Mouse (Mus musculus) embryonic facial prominence, embryonic 10.5 days (tissue): Measurements from ENCODE around the gene Plpp6. TPM values are rescaled to one million over a fixed set of nuclear protein-coding genes. Genes with fewer than 3 reads are reported as not detected.
"Not testable (repeated sequence)": the region's sequence is repeated elsewhere in the genome, so short reads cannot be mapped to it uniquely, and the experiment has no call there.

Experiments
- DNase-seq: peaks from one replicate; pipeline ENCODE4 v3.0.0-alpha.2; 2017; ENCODE audit warnings: low spot score
- H3K27ac ChIP-seq: fragments of 300-500 bp; sonication (generic); replicated peaks from 2 replicates; pipeline ENCODE4 v1.5.1; 2016; ENCODE audit warnings: mild to moderate bottlenecking
- H3K27me3 ChIP-seq: fragments of 300-500 bp; sonication (generic); replicated peaks from 2 replicates; pipeline ENCODE4 v1.6.1; 2016; ENCODE audit warnings: low read depth, mild to moderate bottlenecking; ENCODE audit not compliant: poor library complexity, severe bottlenecking
- H3K36me3 ChIP-seq: fragments of 300-500 bp; sonication (generic); replicated peaks from 2 replicates; pipeline ENCODE4 v1.6.1; 2016; ENCODE audit warnings: mild to moderate bottlenecking, moderate library complexity
- H3K4me1 ChIP-seq: fragments of 300-500 bp; sonication (generic); 2 replicates; pipeline ENCODE4 v1.6.1; 2016
- H3K4me3 ChIP-seq: fragments of 300-500 bp; sonication (generic); 2 replicates; pipeline ENCODE4 v1.5.1; 2016; ENCODE audit warnings: mild to moderate bottlenecking, moderate library complexity
- H3K9me3 ChIP-seq: fragments of 300-500 bp; sonication (generic); 2 replicates; pipeline ENCODE4 v1.6.1; 2016; ENCODE audit warnings: mild to moderate bottlenecking
- WGBS: fragments of 180-500 bp; shearing (Covaris S2); methylation state at CpG from one replicate; pipeline ENCODE4 v1.1.7; 2016; 5-methylcytosine and 5-hydroxymethylcytosine counted together
- polyA plus RNA-seq: library from polyadenylated mRNA; unstranded; fragments of >200 nt; fragmentation: Nextera tagmentation; extraction: Ambion mirVana; gene quantifications from 2 replicates; pipeline ENCODE4 v1.2.1, GENCODE M21; 2016

Plpp6 gene
- polyA plus RNA-seq, 1 experiment from 2014 or later = 4.3 TPM

- H3K27ac ChIP-seq = no peak overlapping the region
- H3K36me3 ChIP-seq = peaks cover 43% of the 10 kb centered on the region
- no peaks in the 10 kb centered on the region for H3K27me3 ChIP-seq
- peaks cover 15% of the 10 kb centered on the region for H3K4me1 ChIP-seq
- H3K4me3 ChIP-seq = peak overlapping the region; percentile 97
- DNase-seq = no peak
- H3K9me3 ChIP-seq = no peaks in the 10 kb centered on the region
- 71% methylated on average over 5 of the region's 5 CpGs for WGBS
Measured at GRCm38 (mm10) chr19:28991391-28991790, 27.6 kb downstream of the Plpp6 start.

GRCm38 (mm10) chr19:28994870-28995269 lies 31.1 kb downstream of the Plpp6 start:
- Histone ChIP-seq H3K4me3 (no peak overlapping the region), H3K4me1 (peaks cover 9% of the 10 kb centered on the region), H3K36me3 (peaks cover 73% of the 10 kb centered on the region), H3K27ac (no peak overlapping the region), H3K27me3 (no peaks in the 10 kb centered on the region), H3K9me3 (no peaks in the 10 kb centered on the region)
- no peak for DNase-seq
- WGBS = 92% methylated on average over 7 of the region's 7 CpGs

- no peak for DNase-seq
- H3K9me3 ChIP-seq = no peaks in the 10 kb centered on the region
- no peak overlapping the region for H3K4me3 ChIP-seq
- H3K36me3 ChIP-seq = peaks cover 78% of the 10 kb centered on the region
- peaks cover 9% of the 10 kb centered on the region for H3K4me1 ChIP-seq
- no peak overlapping the region for H3K27ac ChIP-seq
- H3K27me3 ChIP-seq = no peaks in the 10 kb centered on the region
- 93% methylated on average over 5 of the region's 5 CpGs for WGBS
Measured at GRCm38 (mm10) chr19:28995366-28995765, 31.6 kb downstream of the Plpp6 start.

GRCm38 (mm10) chr19:28997976-28998630 lies 34.4 kb downstream of the Plpp6 start:
- Histone ChIP-seq H3K27me3 (no peaks in the 10 kb centered on the region), H3K9me3 (no peaks in the 10 kb centered on the region), H3K4me3 (no peak overlapping the region), H3K27ac (no peak overlapping the region), H3K36me3 (peaks cover 96% of the 10 kb centered on the region), H3K4me1 (no peaks in the 10 kb centered on the region)
- 92% methylated on average over 4 of the region's 4 CpGs for WGBS
- DNase-seq = no peak

GRCm38 (mm10) chr19:29000321-29000720 lies 36.6 kb downstream of the Plpp6 start:
- DNase-seq, H3K4me3 ChIP-seq, H3K9me3 ChIP-seq, H3K27me3 ChIP-seq, H3K4me1 ChIP-seq, H3K27ac ChIP-seq: not testable (repeated sequence)
- peaks cover 86% of the 10 kb centered on the region for H3K36me3 ChIP-seq
- WGBS = 97% methylated on average over 16 of the region's 16 CpGs

- no peaks in the 10 kb centered on the region for H3K27me3 ChIP-seq
- DNase-seq = no peak
- H3K27ac ChIP-seq = no peak overlapping the region
- peaks cover 80% of the 10 kb centered on the region for H3K36me3 ChIP-seq
- WGBS = 90% methylated on average over 3 of the region's 3 CpGs
- no peak overlapping the region for H3K4me3 ChIP-seq
- no peaks in the 10 kb centered on the region for H3K9me3 ChIP-seq
- H3K4me1 ChIP-seq = no peaks in the 10 kb centered on the region
Measured at GRCm38 (mm10) chr19:29008069-29008706, 44.4 kb downstream of the Plpp6 start.

- no peak for DNase-seq
- H3K4me3 ChIP-seq = no peak overlapping the region
- H3K9me3 ChIP-seq = no peaks in the 10 kb centered on the region
- peaks cover 84% of the 10 kb centered on the region for H3K36me3 ChIP-seq
- H3K4me1 ChIP-seq = no peaks in the 10 kb centered on the region
- no peaks in the 10 kb centered on the region for H3K27me3 ChIP-seq
- H3K27ac ChIP-seq = no peak overlapping the region
- WGBS = 95% methylated on average over 11 of the region's 11 CpGs
Measured at GRCm38 (mm10) chr19:29009046-29009445, 45.3 kb downstream of the Plpp6 start.

GRCm38 (mm10) chr19:29011355-29011990 lies 47.7 kb downstream of the Plpp6 start:
- Histone ChIP-seq H3K27ac (no peak overlapping the region), H3K36me3 (peaks cover 92% of the 10 kb centered on the region), H3K27me3 (no peaks in the 10 kb centered on the region), H3K9me3 (no peaks in the 10 kb centered on the region), H3K4me1 (no peaks in the 10 kb centered on the region), H3K4me3 (no peak overlapping the region)
- no peak for DNase-seq
- WGBS = 93% methylated on average over 12 of the region's 12 CpGs

- H3K4me1 ChIP-seq = no peaks in the 10 kb centered on the region
- peaks cover 92% of the 10 kb centered on the region for H3K36me3 ChIP-seq
- no peak overlapping the region for H3K4me3 ChIP-seq
- H3K27ac ChIP-seq = no peak overlapping the region
- H3K27me3 ChIP-seq = no peaks in the 10 kb centered on the region
- no peaks in the 10 kb centered on the region for H3K9me3 ChIP-seq
- DNase-seq = no peak
- 79% methylated on average over 5 of the region's 5 CpGs for WGBS
Measured at GRCm38 (mm10) chr19:29014466-29015055, 50.8 kb downstream of the Plpp6 start.

- Histone ChIP-seq H3K9me3 (no peaks in the 10 kb centered on the region), H3K4me1 (no peaks in the 10 kb centered on the region), H3K36me3 (peaks cover 96% of the 10 kb centered on the region), H3K4me3 (no peak overlapping the region), H3K27me3 (no peaks in the 10 kb centered on the region), H3K27ac (no peak overlapping the region)
- DNase-seq = no peak
- 91% methylated on average over 8 of the region's 8 CpGs for WGBS
Measured at GRCm38 (mm10) chr19:29015410-29016203, 51.9 kb downstream of the Plpp6 start.

GRCm38 (mm10) chr19:29016204-29016765 lies 52.5 kb downstream of the Plpp6 start:
- H3K4me1 ChIP-seq = no peaks in the 10 kb centered on the region
- no peaks in the 10 kb centered on the region for H3K9me3 ChIP-seq
- no peaks in the 10 kb centered on the region for H3K27me3 ChIP-seq
- H3K4me3 ChIP-seq = no peak overlapping the region
- no peak for DNase-seq
- peaks cover 96% of the 10 kb centered on the region for H3K36me3 ChIP-seq
- no peak overlapping the region for H3K27ac ChIP-seq
- 85% methylated on average over 5 of the region's 5 CpGs for WGBS
